Mouse (Mus musculus): Measurements from ENCODE around the gene Ccr9.
"Not testable (repeated sequence)": the region's sequence is repeated elsewhere in the genome, so short reads cannot be mapped to it uniquely, and the experiment has no call there.

The Ccr9 gene

GRCm38 (mm10) chr9:123716301-123716700 lies 38.1 kb downstream of the Ccr9 start:
- DNase-seq (ENCODE audit: low read depth, low spot score), result no peak

GRCm38 (mm10) chr9:123717186-123718008 lies 39.2 kb downstream of the Ccr9 start, which contains the start of gene Lztfl1:
Lztfl1 (minus strand) TSS chr9:123717697.
- peak; percentile 99 for DNase-seq (ENCODE audit: low read depth, low spot score)

- no peak for DNase-seq (ENCODE audit: low read depth, low spot score)
Measured at GRCm38 (mm10) chr9:123722737-123723493, 44.7 kb downstream of the Ccr9 start.

GRCm38 (mm10) chr9:123731271-123731670 lies 53.0 kb downstream of the Ccr9 start:
- DNase-seq (ENCODE audit: low read depth, low spot score), result no peak

GRCm38 (mm10) chr9:123734133-123734532 lies 55.9 kb downstream of the Ccr9 start:
- DNase-seq (ENCODE audit: low read depth, low spot score), result no peak

- peak; percentile 26 for DNase-seq (ENCODE audit: low read depth, low spot score)
Measured at GRCm38 (mm10) chr9:123740799-123741198, 62.6 kb downstream of the Ccr9 start.

GRCm38 (mm10) chr9:123749687-123750086 lies 71.4 kb downstream of the Ccr9 start:
- not testable (repeated sequence) for DNase-seq (ENCODE audit: low read depth, low spot score)

GRCm38 (mm10) chr9:123754333-123754732 lies 76.1 kb downstream of the Ccr9 start:
- DNase-seq (ENCODE audit: low read depth, low spot score), result no peak

GRCm38 (mm10) chr9:123756752-123757151 lies 78.5 kb downstream of the Ccr9 start:
- DNase-seq (ENCODE audit: low read depth, low spot score), result no peak

GRCm38 (mm10) chr9:123757326-123757725 lies 79.1 kb downstream of the Ccr9 start:
- no peak for DNase-seq (ENCODE audit: low read depth, low spot score)

GRCm38 (mm10) chr9:123758156-123758555 lies 79.9 kb downstream of the Ccr9 start:
- DNase-seq (ENCODE audit: low read depth, low spot score), result no peak

GRCm38 (mm10) chr9:123758645-123759044 lies 80.4 kb downstream of the Ccr9 start:
- no peak for DNase-seq (ENCODE audit: low read depth, low spot score)

GRCm38 (mm10) chr9:123760806-123761205 lies 82.6 kb downstream of the Ccr9 start:
- no peak for DNase-seq (ENCODE audit: low read depth, low spot score)

GRCm38 (mm10) chr9:123762886-123763285 lies 84.6 kb downstream of the Ccr9 start:
- DNase-seq (ENCODE audit: low read depth, low spot score), result peak; percentile 47

- DNase-seq (ENCODE audit: low read depth, low spot score), result no peak
Measured at GRCm38 (mm10) chr9:123763771-123764170, 85.5 kb downstream of the Ccr9 start.

- DNase-seq (ENCODE audit: low read depth, low spot score), result no peak
Measured at GRCm38 (mm10) chr9:123766996-123767395, 88.8 kb downstream of the Ccr9 start.

GRCm38 (mm10) chr9:123768443-123768842 lies 90.2 kb downstream of the Ccr9 start:
- no peak for DNase-seq (ENCODE audit: low read depth, low spot score)

GRCm38 (mm10) chr9:123769532-123769931 lies 91.3 kb downstream of the Ccr9 start:
- DNase-seq (ENCODE audit: low read depth, low spot score), result peak; percentile 24

- DNase-seq (ENCODE audit: low read depth, low spot score), result peak; percentile 48
Measured at GRCm38 (mm10) chr9:123773299-123773698, 95.1 kb downstream of the Ccr9 start.

GRCm38 (mm10) chr9:123788855-123789529 lies 110.8 kb downstream of the Ccr9 start:
- DNase-seq (ENCODE audit: low read depth, low spot score), result no peak

- peak; percentile 52 for DNase-seq (ENCODE audit: low read depth, low spot score)
Measured at GRCm38 (mm10) chr9:123796174-123796573, 117.9 kb downstream of the Ccr9 start.

GRCm38 (mm10) chr9:123801527-123801926 lies 123.3 kb downstream of the Ccr9 start:
- DNase-seq (ENCODE audit: low read depth, low spot score), result peak; percentile 32
